Mouse (Mus musculus) neural tube, embryonic 11.5 days (tissue): ENCODE data around the gene Ccdc57. TPM values are rescaled to one million over a fixed set of nuclear protein-coding genes. Genes with fewer than 3 reads are reported as not detected.

ENCODE experiments used
- ATAC-seq: fragments of 200-750 bp; cut with Nextera tagmentation; 2 replicates; pipeline ENCODE4 v1.8.0; 2017; ENCODE audit warnings: moderate number of reproducible peaks, mild to moderate bottlenecking, moderate TSS enrichment, moderate library complexity; ENCODE audit not compliant: insufficient read depth, low FRiP score, low TSS enrichment
- DNase-seq: peaks from one replicate; pipeline ENCODE4 v3.0.0-alpha.2; 2015; ENCODE audit warnings: low spot score
- H3K27ac ChIP-seq: fragments of 300-500 bp; sonication (generic); 2 replicates; pipeline ENCODE4 v1.5.1; 2014; ENCODE audit warnings: low read depth, mild to moderate bottlenecking, low read length
- H3K27me3 ChIP-seq: fragments of 300-500 bp; sonication (generic); 2 replicates; pipeline ENCODE4 v1.6.1; 2014; ENCODE audit warnings: mild to moderate bottlenecking, low read length, mixed read lengths; ENCODE audit not compliant: control insufficient read depth, insufficient read depth
- H3K36me3 ChIP-seq: fragments of 300-500 bp; sonication (generic); 2 replicates; pipeline ENCODE4 v1.6.1; 2014; ENCODE audit warnings: mild to moderate bottlenecking, low read length, moderate library complexity, mixed read lengths; ENCODE audit not compliant: control insufficient read depth, insufficient read depth
- H3K4me1 ChIP-seq: fragments of 300-500 bp; sonication (generic); 2 replicates; pipeline ENCODE4 v1.6.1; 2014; ENCODE audit warnings: low read length, mixed read lengths; ENCODE audit not compliant: control insufficient read depth, insufficient read depth
- H3K4me2 ChIP-seq: fragments of 300-500 bp; sonication (generic); 2 replicates; pipeline ENCODE4 v1.6.1; 2014; ENCODE audit warnings: low read depth, mild to moderate bottlenecking, moderate library complexity
- H3K4me3 ChIP-seq: fragments of 300-500 bp; sonication (generic); 2 replicates; pipeline ENCODE4 v1.5.1; 2014; ENCODE audit warnings: low read depth, low read length
- H3K9ac ChIP-seq: fragments of 300-500 bp; sonication (generic); 2 replicates; pipeline ENCODE4 v1.6.1; 2014; ENCODE audit warnings: mild to moderate bottlenecking, low read length
- H3K9me3 ChIP-seq: fragments of 300-500 bp; sonication (generic); 2 replicates; pipeline ENCODE4 v1.6.1; 2016; ENCODE audit warnings: low read length; ENCODE audit not compliant: control insufficient read depth
- WGBS: fragments of 180-500 bp; shearing (Covaris S2); extraction: QIAGEN DNeasy Blood & Tissue Kit; methylation state at CpG from one replicate; pipeline ENCODE4 v1.1.7; 2014; 5-methylcytosine and 5-hydroxymethylcytosine counted together
- polyA plus RNA-seq: library from polyadenylated mRNA; unstranded; fragments of >200 nt; fragmentation: Nextera tagmentation; extraction: Ambion mirVana; gene quantifications from 2 replicates; pipeline ENCODE4 v1.2.1, GENCODE M21; 2014

Gene Ccdc57
- polyA plus RNA-seq, 1 experiment from 2014 or later: 4.6 TPM

GRCm38 (mm10) chr11:120853788-120854187 is 78.9 kb downstream of the Ccdc57 start:
- Histone ChIP-seq H3K4me3 (no peak overlapping the region), H3K36me3 (peaks cover 3% of the 10 kb centered on the region), H3K27me3 (no peaks in the 10 kb centered on the region), H3K27ac (no peak overlapping the region), H3K9ac (peak overlapping the region; percentile 22; the same call in 1 of the 2 replicates), H3K9me3 (no peaks in the 10 kb centered on the region), H3K4me1 (no peaks in the 10 kb centered on the region), H3K4me2 (no peak overlapping the region)
- DNase-seq (no peak), ATAC-seq (no peak)
- 70% methylated on average over 4 of the region's 4 CpGs for WGBS

GRCm38 (mm10) chr11:120853158-120853557 is 79.5 kb downstream of the Ccdc57 start:
- no peaks in the 10 kb centered on the region; the same call in none of the 2 replicates for H3K36me3 ChIP-seq
- ATAC-seq (no peak), DNase-seq (no peak)
- no peak overlapping the region for H3K4me2 ChIP-seq
- no peaks in the 10 kb centered on the region for H3K4me1 ChIP-seq
- H3K4me3 ChIP-seq: no peak overlapping the region
- H3K9ac ChIP-seq: no peak overlapping the region
- no peaks in the 10 kb centered on the region for H3K27me3 ChIP-seq
- WGBS: 95% methylated on average over 4 of the region's 4 CpGs
- H3K27ac ChIP-seq: no peak overlapping the region
- H3K9me3 ChIP-seq: no peaks in the 10 kb centered on the region

- Histone ChIP-seq H3K4me2 (no peak overlapping the region), H3K9me3 (no peaks in the 10 kb centered on the region), H3K4me1 (no peaks in the 10 kb centered on the region), H3K27ac (no peak overlapping the region), H3K36me3 (no peaks in the 10 kb centered on the region; the same call in 1 of the 2 replicates), H3K4me3 (no peak overlapping the region), H3K9ac (no peak overlapping the region), H3K27me3 (no peaks in the 10 kb centered on the region)
- DNase-seq (no peak), ATAC-seq (no peak)
- 67% methylated on average over 11 of the region's 11 CpGs for WGBS
These were observed 80.4 kb downstream of the Ccdc57 start for GRCm38 (mm10) chr11:120852083-120852935.

- no peak overlapping the region for H3K4me3 ChIP-seq
- 77% methylated on average over 2 of the region's 2 CpGs for WGBS
- H3K4me2 ChIP-seq: no peak overlapping the region
These were observed 81.1 kb downstream of the Ccdc57 start for GRCm38 (mm10) chr11:120851582-120851981.

GRCm38 (mm10) chr11:120851132-120851531 is 81.5 kb downstream of the Ccdc57 start:
- no peaks in the 10 kb centered on the region for H3K36me3 ChIP-seq
- ATAC-seq (no peak), DNase-seq (no peak)
- no peaks in the 10 kb centered on the region for H3K9me3 ChIP-seq
- no peaks in the 10 kb centered on the region for H3K4me1 ChIP-seq
- 89% methylated on average over 1 of the region's 1 CpGs for WGBS
- no peaks in the 10 kb centered on the region for H3K27me3 ChIP-seq
- no peak overlapping the region for H3K9ac ChIP-seq
- H3K27ac ChIP-seq: no peak overlapping the region
- no peak overlapping the region for H3K4me2 ChIP-seq
- no peak overlapping the region for H3K4me3 ChIP-seq

More at GRCm38 (mm10) chr11:120851582-120851981, 81.1 kb downstream of the Ccdc57 start:
- Histone ChIP-seq H3K4me1 (no peaks in the 10 kb centered on the region), H3K27me3 (no peaks in the 10 kb centered on the region), H3K9me3 (no peaks in the 10 kb centered on the region), H3K9ac (no peak overlapping the region), H3K36me3 (no peaks in the 10 kb centered on the region), H3K27ac (no peak overlapping the region)
- DNase-seq (no peak), ATAC-seq (no peak)

GRCm38 (mm10) chr11:120850331-120851030 is 82.2 kb downstream of the Ccdc57 start:
- DNase-seq: no peak
- Histone ChIP-seq H3K27ac (no peak overlapping the region), H3K27me3 (no peaks in the 10 kb centered on the region), H3K9me3 (no peaks in the 10 kb centered on the region), H3K36me3 (no peaks in the 10 kb centered on the region), H3K4me3 (no peak overlapping the region), H3K4me2 (no peak overlapping the region), H3K9ac (no peak overlapping the region), H3K4me1 (no peaks in the 10 kb centered on the region)
- no peak for ATAC-seq
- 58% methylated on average over 2 of the region's 2 CpGs for WGBS

GRCm38 (mm10) chr11:120846725-120847475 is 85.8 kb downstream of the Ccdc57 start:
- WGBS: 86% methylated on average over 9 of the region's 9 CpGs
- Histone ChIP-seq H3K27me3 (no peaks in the 10 kb centered on the region), H3K4me3 (no peak overlapping the region), H3K9me3 (no peaks in the 10 kb centered on the region), H3K36me3 (no peaks in the 10 kb centered on the region), H3K9ac (no peak overlapping the region), H3K4me1 (no peaks in the 10 kb centered on the region), H3K27ac (no peak overlapping the region), H3K4me2 (no peak overlapping the region)
- DNase-seq: no peak
- no peak for ATAC-seq

GRCm38 (mm10) chr11:120844329-120844728 is 88.3 kb downstream of the Ccdc57 start:
- 86% methylated on average over 4 of the region's 4 CpGs for WGBS
- no peak for DNase-seq
- Histone ChIP-seq H3K27me3 (no peaks in the 10 kb centered on the region), H3K9ac (no peak overlapping the region), H3K27ac (no peak overlapping the region), H3K4me1 (no peaks in the 10 kb centered on the region), H3K9me3 (no peaks in the 10 kb centered on the region), H3K36me3 (no peaks in the 10 kb centered on the region), H3K4me3 (no peak overlapping the region), H3K4me2 (no peak overlapping the region)
- no peak for ATAC-seq
